Mouse (Mus musculus) olfactory bulb, adult 2 months (tissue): Measurements from ENCODE around the gene Ube2e1. TPM values are rescaled to one million over a fixed set of nuclear protein-coding genes. Genes with fewer than 3 reads are reported as not detected.

Source experiments
- H3K27ac ChIP-seq: fragments of 200-500 bp; 2 replicates; pipeline ENCODE4 v1.5.1; 2012; ENCODE audit warnings: low read depth, low read length; ENCODE audit not compliant: insufficient read depth
- H3K4me1 ChIP-seq: fragments of 200-500 bp; 2 replicates; pipeline ENCODE4 v1.6.1; 2012; ENCODE audit warnings: low read length; ENCODE audit not compliant: control insufficient read depth, insufficient read depth
- H3K4me3 ChIP-seq: fragments of 200-500 bp; 2 replicates; pipeline ENCODE4 v1.5.1; 2012; ENCODE audit warnings: mild to moderate bottlenecking, low read depth, low read length, moderate library complexity; ENCODE audit not compliant: insufficient read depth
- CTCF ChIP-seq: fragments of 200-500 bp; IDR thresholded peaks from 2 replicates; pipeline ENCODE4 v1.5.1; 2012; ENCODE audit warnings: low read depth, mild to moderate bottlenecking, low read length, moderate library complexity; ENCODE audit not compliant: insufficient read depth
- POLR2A ChIP-seq: fragments of 200-500 bp; IDR thresholded peaks from 2 replicates; pipeline ENCODE4 v1.6.1; 2012; ENCODE audit warnings: mild to moderate bottlenecking, low read depth, low read length, moderate library complexity; ENCODE audit not compliant: insufficient read depth
- WGBS: fragments of 180-500 bp; shearing (Covaris S2); methylation state at CpG from one replicate; pipeline ENCODE4 v1.1.7; 2018; 5-methylcytosine and 5-hydroxymethylcytosine counted together
- polyA plus RNA-seq: library from polyadenylated mRNA; stranded (reverse); fragments of >200 nt; gene quantifications from 2 replicates; pipeline ENCODE4 v1.2.4, GENCODE M21; 2012; ENCODE audit warnings: low replicate concordance; ENCODE audit not compliant: missing spikeins, insufficient read depth, insufficient read length

Gene Ube2e1
- not detected in 2 replicates for polyA plus RNA-seq

GRCm38 (mm10) chr14:18331693-18332131 is at the start of gene Ube2e1:
Gene Ube2e1 (minus strand): TSS chr14:18331859.
- peak within 1 kb of the TSS; percentile 61; the same call in 1 of the 2 replicates for H3K27ac ChIP-seq

GRCm38 (mm10) chr14:18379841-18380240 is 48.2 kb upstream of the Ube2e1 start:
- TF ChIP-seq POLR2A, result no peak
- TF ChIP-seq CTCF, result no peak
- H3K4me3 ChIP-seq, result no peak overlapping the region
- H3K27ac ChIP-seq, result no peak overlapping the region
- WGBS, result 81% methylated on average over 5 of the region's 5 CpGs
- H3K4me1 ChIP-seq, result peaks cover 3% of the 10 kb centered on the region; the same call in 1 of the 2 replicates

More at GRCm38 (mm10) chr14:18331693-18332131, at the start of gene Ube2e1:
- Histone ChIP-seq H3K4me1 (peaks cover 9% of the 10 kb centered on the region; the same call in 1 of the 2 replicates), H3K4me3 (peak within 1 kb of the TSS; percentile 97)
- no peak for TF ChIP-seq POLR2A
- TF ChIP-seq CTCF, result no peak
- WGBS, result under 1% methylated on average over 39 of the region's 39 CpGs

- Histone ChIP-seq H3K27ac (no peak overlapping the region), H3K4me1 (peaks cover 3% of the 10 kb centered on the region; the same call in 1 of the 2 replicates), H3K4me3 (no peak overlapping the region)
- 27% methylated on average over 8 of the region's 8 CpGs for WGBS
- peak; percentile 35; the same call in 1 of the 2 replicates for TF ChIP-seq CTCF
- TF ChIP-seq POLR2A, result no peak
These were observed 46.4 kb upstream of the Ube2e1 start for GRCm38 (mm10) chr14:18377944-18378575.

GRCm38 (mm10) chr14:18376206-18376605 is 44.5 kb upstream of the Ube2e1 start:
- 75% methylated on average over 3 of the region's 3 CpGs for WGBS
- TF ChIP-seq CTCF (no peak), POLR2A (no peak)
- H3K4me1 ChIP-seq, result peaks cover 3% of the 10 kb centered on the region; the same call in 1 of the 2 replicates
- no peak overlapping the region for H3K27ac ChIP-seq
- H3K4me3 ChIP-seq, result no peak overlapping the region

GRCm38 (mm10) chr14:18373758-18374405 is 42.2 kb upstream of the Ube2e1 start:
- peaks cover 3% of the 10 kb centered on the region; the same call in 1 of the 2 replicates for H3K4me1 ChIP-seq
- no peak overlapping the region for H3K4me3 ChIP-seq
- TF ChIP-seq POLR2A (no peak), CTCF (no peak)
- 68% methylated on average over 6 of the region's 6 CpGs for WGBS
- no peak overlapping the region for H3K27ac ChIP-seq

- Histone ChIP-seq H3K4me3 (no peak overlapping the region), H3K4me1 (0 out of 2 replicates have a peak, but pooled peaks cover under 1% of the 10 kb centered on the region), H3K27ac (no peak overlapping the region)
- 85% methylated on average over 9 of the region's 9 CpGs for WGBS
- TF ChIP-seq POLR2A, result no peak
- TF ChIP-seq CTCF, result no peak
These were observed 41.3 kb upstream of the Ube2e1 start for GRCm38 (mm10) chr14:18372761-18373610.

- Histone ChIP-seq H3K27ac (no peak overlapping the region), H3K4me3 (no peak overlapping the region), H3K4me1 (no peaks in the 10 kb centered on the region)
- TF ChIP-seq CTCF (no peak), POLR2A (no peak)
These were observed 37.4 kb upstream of the Ube2e1 start for GRCm38 (mm10) chr14:18369031-18369430.

- Histone ChIP-seq H3K4me1 (no peaks in the 10 kb centered on the region), H3K27ac (no peak overlapping the region), H3K4me3 (no peak overlapping the region)
- 58% methylated on average over 5 of the region's 5 CpGs for WGBS
- TF ChIP-seq CTCF (no peak), POLR2A (no peak)
These were observed 35.4 kb upstream of the Ube2e1 start for GRCm38 (mm10) chr14:18367025-18367424.

- WGBS, result 94% methylated on average over 3 of the region's 3 CpGs
- TF ChIP-seq CTCF, result no peak
- Histone ChIP-seq H3K4me3 (no peak overlapping the region), H3K27ac (no peak overlapping the region), H3K4me1 (0 out of 2 replicates have a peak, but pooled peaks cover 5% of the 10 kb centered on the region)
These were observed 32.7 kb upstream of the Ube2e1 start for GRCm38 (mm10) chr14:18364321-18364720.
